Mouse (Mus musculus) mature B cell (primary cell): Measurements from ENCODE around the gene Dysf.

Experiments used
- in situ Hi-C: fragments of 300-500 bp; cut with MboI; formaldehyde crosslinking; loops from 2 replicates; pipeline ENCODE4 v1.14.3; 2019

The Dysf gene

GRCm38 (mm10) chr6:84232063-84232760 lies 223.8 kb downstream of the Dysf start:
- in situ Hi-C loops, result no loop called here

- in situ Hi-C loops, result no loop called here
Measured at GRCm38 (mm10) chr6:84233783-84234182, 225.4 kb downstream of the Dysf start.

GRCm38 (mm10) chr6:84235365-84235764 lies 227.0 kb downstream of the Dysf start:
- in situ Hi-C loops, result no loop called here

- in situ Hi-C loops, result no loop called here
Measured at GRCm38 (mm10) chr6:84243385-84243784, 235.0 kb downstream of the Dysf start.

- in situ Hi-C loops, result no loop called here
Measured at GRCm38 (mm10) chr6:84246101-84246760, 237.8 kb downstream of the Dysf start.

- in situ Hi-C loops, result no loop called here
Measured at GRCm38 (mm10) chr6:84246979-84247378, 238.6 kb downstream of the Dysf start.
